Comparison of ENCODE assay signal across 8 mouse cellular contexts in genomic region chr7:46535429-46535799, GRCm38 (mm10).
DNase-seq lines count a peak whose midpoint lies in the region; ATAC-seq and TF ChIP-seq lines count a peak whose summit lies in the region.

No protein-coding gene starts in this region.

- no peak overlapping the region for H3K9ac ChIP-seq in embryonic facial prominence, embryonic 12.5 days
- H3K9ac ChIP-seq in hindbrain, postnatal 0 days (replicated peaks; ENCODE audit: low read length) = no peak overlapping the region
- peak overlapping the region; percentile 53; the same call in 1 of the 2 replicates for H3K9ac ChIP-seq in midbrain, embryonic 13.5 days (replicated peaks)
- no peak overlapping the region for H3K9ac ChIP-seq in stomach, embryonic 16.5 days (ENCODE audit: low read length)

- peak; percentile 87 for TF ChIP-seq CTCF in hindbrain, postnatal 0 days (IDR thresholded peaks at IDR 0.05; ENCODE audit: low read depth)

- no peaks in the 10 kb centered on the region for H3K36me3 ChIP-seq in embryonic facial prominence, embryonic 12.5 days
- H3K36me3 ChIP-seq in hindbrain, postnatal 0 days (ENCODE audit: insufficient read depth, low read length) = no peaks in the 10 kb centered on the region
- H3K36me3 ChIP-seq in midbrain, embryonic 13.5 days = no peaks in the 10 kb centered on the region
- no peaks in the 10 kb centered on the region for H3K36me3 ChIP-seq in stomach, embryonic 16.5 days (ENCODE audit: control insufficient read depth, insufficient read depth, low read length)

- 14% methylated on average over 10 of the region's 10 CpGs for WGBS in embryonic facial prominence, embryonic 12.5 days
- WGBS in hindbrain, postnatal 0 days = 9% methylated on average over 10 of the region's 10 CpGs
- 9% methylated on average over 10 of the region's 10 CpGs for WGBS in midbrain, embryonic 13.5 days
- 29% methylated on average over 10 of the region's 10 CpGs for WGBS in stomach, embryonic 16.5 days

- no peak overlapping the region for H3K4me2 ChIP-seq in embryonic facial prominence, embryonic 12.5 days (replicated peaks)
- H3K4me2 ChIP-seq in hindbrain, postnatal 0 days (ENCODE audit: low read depth, low read length) = peak overlapping the region; percentile 29
- peak overlapping the region; percentile 17; the same call in 1 of the 2 replicates for H3K4me2 ChIP-seq in midbrain, embryonic 13.5 days (replicated peaks)
- no peak overlapping the region for H3K4me2 ChIP-seq in stomach, embryonic 16.5 days (ENCODE audit: low read depth, low read length)

- H3K4me3 ChIP-seq in embryonic facial prominence, embryonic 12.5 days = no peak overlapping the region
- no peak overlapping the region for H3K4me3 ChIP-seq in hindbrain, postnatal 0 days (ENCODE audit: low read length)
- H3K4me3 ChIP-seq in midbrain, embryonic 13.5 days (replicated peaks) = no peak overlapping the region
- no peak overlapping the region for H3K4me3 ChIP-seq in stomach, embryonic 16.5 days (replicated peaks; ENCODE audit: low read length)

- no peaks in the 10 kb centered on the region for H3K27me3 ChIP-seq in embryonic facial prominence, embryonic 12.5 days
- no peaks in the 10 kb centered on the region for H3K27me3 ChIP-seq in hindbrain, postnatal 0 days (ENCODE audit: insufficient read depth, low read length)
- no peaks in the 10 kb centered on the region for H3K27me3 ChIP-seq in midbrain, embryonic 13.5 days
- no peaks in the 10 kb centered on the region for H3K27me3 ChIP-seq in stomach, embryonic 16.5 days (ENCODE audit: control insufficient read depth, insufficient read depth, low read length)

- no peak overlapping the region for H3K27ac ChIP-seq in embryonic facial prominence, embryonic 12.5 days
- H3K27ac ChIP-seq in hindbrain, postnatal 0 days = peak overlapping the region; percentile 61
- H3K27ac ChIP-seq in midbrain, embryonic 13.5 days = peak overlapping the region; percentile 63
- H3K27ac ChIP-seq in stomach, embryonic 16.5 days (ENCODE audit: low read length) = no peak overlapping the region

- peaks cover 9% of the 10 kb centered on the region; the same call in 1 of the 2 replicates for H3K4me1 ChIP-seq in embryonic facial prominence, embryonic 12.5 days
- 0 out of 2 replicates have a peak, but pooled peaks cover 13% of the 10 kb centered on the region for H3K4me1 ChIP-seq in hindbrain, postnatal 0 days (ENCODE audit: insufficient read depth, low read length)
- peaks cover 25% of the 10 kb centered on the region for H3K4me1 ChIP-seq in midbrain, embryonic 13.5 days (replicated peaks)
- no peaks in the 10 kb centered on the region for H3K4me1 ChIP-seq in stomach, embryonic 16.5 days (ENCODE audit: control insufficient read depth, insufficient read depth, low read length)

- DNase-seq in CD4-positive helper T cell, adult 2 months (ENCODE audit: low read depth, low spot score) = peak; percentile 11
- DNase-seq in adrenal gland, adult 2 months = peak; percentile 42
- DNase-seq in hindbrain, postnatal 0 days (ENCODE audit: low spot score) = peak; percentile 87
- peak; percentile 37 to 62 for DNase-seq in layer of hippocampus, postnatal 36 days
- DNase-seq in c-Kit-positive CD71-positive TER-119-positive erythroid progenitor cells, embryonic 14.5 days (ENCODE audit: low spot score) = no peak

- H3K9me3 ChIP-seq in embryonic facial prominence, embryonic 12.5 days = no peaks in the 10 kb centered on the region
- H3K9me3 ChIP-seq in hindbrain, postnatal 0 days (ENCODE audit: low read length) = no peaks in the 10 kb centered on the region
- H3K9me3 ChIP-seq in midbrain, embryonic 13.5 days = no peaks in the 10 kb centered on the region
- no peaks in the 10 kb centered on the region for H3K9me3 ChIP-seq in stomach, embryonic 16.5 days (replicated peaks; ENCODE audit: control insufficient read depth, low read length)

- ATAC-seq in embryonic facial prominence, embryonic 12.5 days (ENCODE audit: insufficient number of reproducible peaks, insufficient read depth, low FRiP score, low TSS enrichment) = 0 out of 2 replicates have a peak, but pooled peaks have one; percentile 54
- ATAC-seq in hindbrain, postnatal 0 days = peak; percentile 93
- ATAC-seq in midbrain, embryonic 13.5 days = peak; percentile 93
- peak; percentile 62; the same call in 1 of the 2 replicates for ATAC-seq in stomach, embryonic 16.5 days (ENCODE audit: insufficient read depth, low FRiP score)

Comparison
In these comparisons a context has a peak if more than half of its experiments do, and no peak if none do; other contexts are left out.
1. H3K27ac ChIP-seq: peak in hindbrain, postnatal 0 days (single experiment) and midbrain, embryonic 13.5 days (single experiment); none in embryonic facial prominence, embryonic 12.5 days (single experiment) and stomach, embryonic 16.5 days (single experiment).
2. H3K4me2 ChIP-seq: peak in hindbrain, postnatal 0 days (single experiment) and midbrain, embryonic 13.5 days (single experiment); none in embryonic facial prominence, embryonic 12.5 days (single experiment) and stomach, embryonic 16.5 days (single experiment).
3. Peak in every context shown above with its lines, with median percentiles within 50 percentile points of each other: ATAC-seq.